Mouse (Mus musculus) heart, embryonic 13.5 days (tissue): ENCODE results near the gene Pdk1. TPM values are rescaled to one million over a fixed set of nuclear protein-coding genes. Genes with fewer than 3 reads are reported as not detected.
"Not testable (repeated sequence)": the region's sequence is repeated elsewhere in the genome, so short reads cannot be mapped to it uniquely, and the experiment has no call there.

Source experiments
- ATAC-seq: fragments of 200-750 bp; cut with Nextera tagmentation; 2 replicates; pipeline ENCODE4 v1.8.0; 2017; ENCODE audit warnings: moderate TSS enrichment; ENCODE audit not compliant: insufficient number of reproducible peaks, low FRiP score, low TSS enrichment; ENCODE audit errors: extremely low read depth
- H3K27ac ChIP-seq: fragments of 300-500 bp; sonication (generic); replicated peaks from 2 replicates; pipeline ENCODE4 v1.5.1; 2015; ENCODE audit warnings: moderate library complexity, mild to moderate bottlenecking, inconsistent platforms
- H3K27me3 ChIP-seq: fragments of 300-500 bp; sonication (generic); replicated peaks from 2 replicates; pipeline ENCODE4 v1.6.1; 2015; ENCODE audit warnings: mild to moderate bottlenecking, inconsistent platforms
- H3K36me3 ChIP-seq: fragments of 300-500 bp; sonication (generic); 2 replicates; pipeline ENCODE4 v1.6.1; 2015; ENCODE audit warnings: mild to moderate bottlenecking, inconsistent platforms
- H3K4me1 ChIP-seq: fragments of 300-500 bp; sonication (generic); 2 replicates; pipeline ENCODE4 v1.6.1; 2015; ENCODE audit warnings: inconsistent platforms
- H3K4me2 ChIP-seq: fragments of 300-500 bp; sonication (generic); 2 replicates; pipeline ENCODE4 v1.6.1; 2015; ENCODE audit warnings: inconsistent platforms, mild to moderate bottlenecking, moderate library complexity
- H3K4me3 ChIP-seq: fragments of 300-500 bp; sonication (generic); 2 replicates; pipeline ENCODE4 v1.5.1; 2015; ENCODE audit warnings: moderate library complexity, mild to moderate bottlenecking, inconsistent platforms
- H3K9ac ChIP-seq: fragments of 300-500 bp; sonication (generic); 2 replicates; pipeline ENCODE4 v1.6.1; 2015; ENCODE audit warnings: inconsistent platforms, mild to moderate bottlenecking, moderate library complexity
- H3K9me3 ChIP-seq: fragments of 300-500 bp; sonication (generic); 2 replicates; pipeline ENCODE4 v1.6.1; 2016; ENCODE audit warnings: inconsistent platforms
- WGBS: fragments of 180-500 bp; shearing (Covaris S2); methylation state at CpG from one replicate; pipeline ENCODE4 v1.1.7; 2015; ENCODE audit warnings: mixed read lengths; 5-methylcytosine and 5-hydroxymethylcytosine counted together
- polyA plus RNA-seq: library from polyadenylated mRNA; unstranded; fragments of >200 nt; fragmentation: Nextera tagmentation; extraction: Ambion mirVana; gene quantifications from 2 replicates; pipeline ENCODE4 v1.2.1, GENCODE M21; 2015

The Pdk1 gene
- polyA plus RNA-seq, 1 experiment from 2014 or later, result 84.3 TPM

GRCm38 (mm10) chr2:71897420-71897819, 24.4 kb downstream of the Pdk1 start:
- no peak overlapping the region for H3K4me3 ChIP-seq
- H3K4me2 ChIP-seq, result no peak overlapping the region
- no peaks in the 10 kb centered on the region for H3K27me3 ChIP-seq
- 88% methylated on average over 12 of the region's 12 CpGs for WGBS
- peaks cover 82% of the 10 kb centered on the region for H3K36me3 ChIP-seq
- H3K9ac ChIP-seq, result no peak overlapping the region
- ATAC-seq, result no peak
- H3K4me1 ChIP-seq, result peaks cover 19% of the 10 kb centered on the region
- H3K9me3 ChIP-seq, result no peaks in the 10 kb centered on the region
- no peak overlapping the region for H3K27ac ChIP-seq

GRCm38 (mm10) chr2:71898335-71898856, 25.4 kb downstream of the Pdk1 start:
- Histone ChIP-seq H3K27ac (no peak overlapping the region), H3K27me3 (no peaks in the 10 kb centered on the region), H3K4me3 (no peak overlapping the region), H3K4me2 (no peak overlapping the region), H3K36me3 (peaks cover 72% of the 10 kb centered on the region), H3K9me3 (no peaks in the 10 kb centered on the region), H3K4me1 (peaks cover 19% of the 10 kb centered on the region), H3K9ac (no peak overlapping the region)
- no peak for ATAC-seq
- 54% methylated on average over 8 of the region's 8 CpGs for WGBS

- Histone ChIP-seq H3K27ac (0 out of 2 replicates have a peak overlapping the region, but pooled peaks have one; percentile 9), H3K4me3 (no peak overlapping the region), H3K4me1 (peaks cover 19% of the 10 kb centered on the region), H3K9ac (no peak overlapping the region), H3K9me3 (no peaks in the 10 kb centered on the region), H3K27me3 (no peaks in the 10 kb centered on the region), H3K4me2 (no peak overlapping the region), H3K36me3 (peaks cover 60% of the 10 kb centered on the region)
- no peak for ATAC-seq
- 47% methylated on average over 15 of the region's 15 CpGs for WGBS
Measured at GRCm38 (mm10) chr2:71899886-71900285, 26.9 kb downstream of the Pdk1 start.

GRCm38 (mm10) chr2:71905154-71905553, 32.1 kb downstream of the Pdk1 start:
- H3K27ac ChIP-seq, result no peak overlapping the region
- no peaks in the 10 kb centered on the region for H3K9me3 ChIP-seq
- H3K36me3 ChIP-seq, result peaks cover 14% of the 10 kb centered on the region
- H3K4me2 ChIP-seq, result no peak overlapping the region
- no peak overlapping the region for H3K4me3 ChIP-seq
- no peak overlapping the region for H3K9ac ChIP-seq
- no peaks in the 10 kb centered on the region for H3K27me3 ChIP-seq
- ATAC-seq, result no peak
- peaks cover 15% of the 10 kb centered on the region for H3K4me1 ChIP-seq
- WGBS, result 80% methylated on average over 7 of the region's 7 CpGs

- not testable (repeated sequence) for H3K27me3 ChIP-seq, H3K4me1 ChIP-seq, H3K4me3 ChIP-seq, H3K36me3 ChIP-seq, ATAC-seq, H3K4me2 ChIP-seq, H3K27ac ChIP-seq, H3K9me3 ChIP-seq, H3K9ac ChIP-seq
- 87% methylated on average over 8 of the region's 8 CpGs for WGBS
Measured at GRCm38 (mm10) chr2:71906356-71906755, 33.3 kb downstream of the Pdk1 start.

- H3K4me3 ChIP-seq, result no peak overlapping the region
- no peaks in the 10 kb centered on the region for H3K36me3 ChIP-seq
- H3K27me3 ChIP-seq, result no peaks in the 10 kb centered on the region
- no peaks in the 10 kb centered on the region for H3K9me3 ChIP-seq
- ATAC-seq, result no peak
- H3K4me2 ChIP-seq, result no peak overlapping the region
- 56% methylated on average over 10 of the region's 10 CpGs for WGBS
- no peaks in the 10 kb centered on the region for H3K4me1 ChIP-seq
- no peak overlapping the region for H3K27ac ChIP-seq
- no peak overlapping the region for H3K9ac ChIP-seq
Measured at GRCm38 (mm10) chr2:71913911-71914310, 40.9 kb downstream of the Pdk1 start.

- no peak overlapping the region for H3K27ac ChIP-seq
- 0 out of 2 replicates have a peak, but pooled peaks cover 4% of the 10 kb centered on the region for H3K4me1 ChIP-seq
Measured at GRCm38 (mm10) chr2:71919227-71919647, 46.2 kb downstream of the Pdk1 start.

GRCm38 (mm10) chr2:71924931-71925330, 51.9 kb downstream of the Pdk1 start:
- H3K4me1 ChIP-seq, H3K36me3 ChIP-seq, H3K4me2 ChIP-seq, H3K9me3 ChIP-seq, H3K4me3 ChIP-seq, ATAC-seq, H3K27ac ChIP-seq, H3K27me3 ChIP-seq, H3K9ac ChIP-seq: not testable (repeated sequence)
- 95% methylated on average over 2 of the region's 2 CpGs for WGBS

More at GRCm38 (mm10) chr2:71919227-71919647, 46.2 kb downstream of the Pdk1 start:
- WGBS, result 54% methylated on average over 11 of the region's 11 CpGs
- no peak for ATAC-seq
- H3K4me3 ChIP-seq, result no peak overlapping the region
- no peaks in the 10 kb centered on the region for H3K27me3 ChIP-seq
- H3K9me3 ChIP-seq, result no peaks in the 10 kb centered on the region
- H3K36me3 ChIP-seq, result no peaks in the 10 kb centered on the region
- H3K9ac ChIP-seq, result no peak overlapping the region
- no peak overlapping the region for H3K4me2 ChIP-seq

- WGBS, result 79% methylated on average over 8 of the region's 8 CpGs
- Histone ChIP-seq H3K27ac (no peak overlapping the region), H3K4me3 (no peak overlapping the region), H3K4me2 (no peak overlapping the region), H3K9ac (no peak overlapping the region), H3K9me3 (no peaks in the 10 kb centered on the region), H3K27me3 (no peaks in the 10 kb centered on the region), H3K36me3 (no peaks in the 10 kb centered on the region), H3K4me1 (peaks cover 19% of the 10 kb centered on the region)
- ATAC-seq, result no peak
Measured at GRCm38 (mm10) chr2:71934046-71934445, 61.0 kb downstream of the Pdk1 start.

- no peak overlapping the region for H3K9ac ChIP-seq
- no peaks in the 10 kb centered on the region for H3K27me3 ChIP-seq
- no peak overlapping the region for H3K4me2 ChIP-seq
- H3K27ac ChIP-seq, result no peak overlapping the region
- H3K9me3 ChIP-seq, result no peaks in the 10 kb centered on the region
- H3K36me3 ChIP-seq, result no peaks in the 10 kb centered on the region
- no peak overlapping the region for H3K4me3 ChIP-seq
- peaks cover 25% of the 10 kb centered on the region for H3K4me1 ChIP-seq
- no peak for ATAC-seq
- WGBS, result 86% methylated on average over 1 of the region's 1 CpGs
Measured at GRCm38 (mm10) chr2:71936711-71937110, 63.7 kb downstream of the Pdk1 start.

- Histone ChIP-seq H3K4me1 (peaks cover 21% of the 10 kb centered on the region), H3K27me3 (no peaks in the 10 kb centered on the region), H3K4me3 (no peak overlapping the region), H3K9me3 (no peaks in the 10 kb centered on the region), H3K4me2 (no peak overlapping the region), H3K27ac (no peak overlapping the region), H3K36me3 (no peaks in the 10 kb centered on the region), H3K9ac (no peak overlapping the region)
- WGBS, result 83% methylated on average over 3 of the region's 3 CpGs
- no peak for ATAC-seq
Measured at GRCm38 (mm10) chr2:71937649-71938308, 64.8 kb downstream of the Pdk1 start.
